Mouse (Mus musculus): ENCODE measurements around the gene Aif1l.

Aif1l gene

GRCm38 (mm10) chr2:32008716-32009115 is 58.8 kb downstream of the Aif1l start:
- no peak for DNase-seq (ENCODE audit: low read depth, low spot score)

- DNase-seq (ENCODE audit: low read depth, low spot score) = no peak
Observed at GRCm38 (mm10) chr2:32019704-32020103, 69.8 kb downstream of the Aif1l start.

- DNase-seq (ENCODE audit: low read depth, low spot score) = no peak
Observed at GRCm38 (mm10) chr2:32020229-32020628, 70.3 kb downstream of the Aif1l start.
